Mouse (Mus musculus): ENCODE measurements around the gene Jtb. TPM values are rescaled to one million over a fixed set of nuclear protein-coding genes. Genes with fewer than 3 reads are reported as not detected.

Gene Jtb
- total RNA-seq (2023), result 10 to 100 TPM; 27.6 to 30.9 TPM

DNA sequence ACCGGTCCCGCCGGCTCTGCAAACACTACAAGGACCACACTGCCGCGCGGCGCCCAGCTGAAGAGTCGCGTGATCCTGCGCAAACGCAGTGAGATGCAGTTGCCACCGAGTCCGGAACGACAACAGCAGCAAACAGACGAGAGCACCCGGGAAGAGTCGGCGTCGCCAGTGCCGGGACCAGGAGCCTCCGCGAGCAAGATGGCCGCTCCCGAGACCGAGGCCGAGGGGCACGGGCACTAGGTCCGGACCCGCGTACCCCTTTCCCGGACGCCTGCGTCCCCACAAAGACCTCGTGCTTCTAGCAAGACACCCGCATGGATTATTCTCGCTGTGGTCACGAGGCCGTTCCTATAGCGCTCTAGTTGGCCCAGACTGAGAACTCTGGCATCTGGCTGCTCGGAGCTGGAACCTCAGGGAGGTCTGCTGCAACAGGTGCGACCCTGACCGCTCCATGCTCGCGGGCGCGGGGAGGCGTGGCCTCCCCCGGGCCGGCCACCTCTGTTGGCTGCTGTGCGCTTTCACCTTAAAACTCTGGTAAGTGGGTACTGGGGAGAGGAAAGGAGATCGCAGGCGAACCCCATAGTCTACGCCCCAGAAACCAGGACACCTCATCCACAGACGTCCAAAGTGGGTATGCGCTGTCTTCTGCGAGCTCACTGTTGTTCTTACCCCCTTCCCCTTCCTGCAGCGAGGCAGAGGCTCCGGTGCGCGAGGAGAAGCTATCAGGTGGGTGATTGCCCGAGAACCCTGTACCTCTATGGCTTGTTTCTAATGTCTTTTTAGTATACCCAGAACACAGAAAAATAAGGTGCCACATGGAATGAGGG lies at the start of gene Jtb:
Jtb (plus strand) TSS at position 91 of the 827 bp plus-strand sequence.

DNA sequence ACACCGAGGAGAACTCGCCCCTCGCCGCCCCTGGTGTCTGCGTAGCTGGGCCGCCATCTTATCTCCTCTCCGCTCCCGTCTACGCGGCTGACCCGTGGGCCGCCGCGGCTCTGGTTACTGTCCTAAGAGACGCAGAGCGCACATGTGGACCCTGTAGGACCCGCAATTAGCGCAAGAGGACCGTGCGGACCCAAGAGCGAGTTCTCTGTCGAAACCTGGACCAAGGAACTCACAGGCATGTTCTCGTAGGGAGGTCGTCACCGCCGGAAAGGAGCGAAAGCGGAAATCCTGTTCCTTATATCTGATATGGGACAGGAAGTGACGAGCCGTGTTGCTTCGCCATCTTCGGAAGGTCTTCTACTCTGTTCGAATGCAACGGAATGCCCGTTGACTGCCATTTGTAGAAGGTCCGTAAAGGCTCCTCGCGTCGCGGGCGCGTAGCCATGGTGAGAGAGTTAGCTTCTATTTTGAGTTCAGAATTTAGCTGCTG lies 18.0 kb upstream of the Jtb start, which contains the start of the genes Rps27 and Rab13:
Rps27 (minus strand) TSS at position 275 of the 490 bp plus-strand sequence.
Rab13 (plus strand) TSS at position 319 of the 490 bp plus-strand sequence.

DNA sequence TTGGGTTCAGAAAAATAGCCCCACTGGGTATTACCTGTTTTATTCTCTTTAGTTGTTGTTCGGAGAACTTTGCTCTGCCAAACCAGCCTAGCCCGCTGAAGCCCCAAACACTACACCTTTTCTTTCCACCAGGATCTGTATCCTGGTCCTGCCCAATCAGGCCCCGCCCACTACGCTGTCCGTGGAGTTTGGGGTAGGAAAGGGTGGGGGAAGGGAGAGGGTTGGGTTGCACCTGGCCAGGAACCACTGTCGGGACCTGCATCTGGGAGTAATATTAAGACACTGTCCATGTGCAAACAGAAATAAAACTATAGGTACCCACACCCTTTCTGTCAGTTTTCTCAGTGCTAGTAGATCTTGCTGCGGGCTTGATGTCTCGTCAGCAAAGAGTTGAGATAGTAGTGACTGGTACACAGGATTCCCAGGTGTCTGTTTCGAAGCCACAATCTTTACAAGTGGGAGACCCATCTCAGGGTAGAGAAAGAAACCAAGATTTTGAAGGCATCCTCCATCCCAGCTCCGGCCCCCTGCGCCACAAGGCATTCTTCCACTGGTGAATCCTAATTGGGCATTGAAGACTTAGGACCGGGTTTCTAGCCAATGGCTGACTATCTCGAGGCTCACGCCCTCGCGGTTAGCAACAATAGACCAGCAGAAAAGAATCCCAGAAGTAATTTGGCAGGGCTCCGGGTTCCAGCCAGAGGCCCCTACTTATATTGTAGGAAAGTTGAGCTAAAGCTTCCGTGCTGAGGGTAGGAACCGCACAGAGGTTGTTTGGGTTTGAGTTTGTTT lies 11.8 kb downstream of the Jtb start, which contains the start of gene Creb3l4:
Creb3l4 (minus strand) TSS at position 529 of the 792 bp plus-strand sequence.

DNA sequence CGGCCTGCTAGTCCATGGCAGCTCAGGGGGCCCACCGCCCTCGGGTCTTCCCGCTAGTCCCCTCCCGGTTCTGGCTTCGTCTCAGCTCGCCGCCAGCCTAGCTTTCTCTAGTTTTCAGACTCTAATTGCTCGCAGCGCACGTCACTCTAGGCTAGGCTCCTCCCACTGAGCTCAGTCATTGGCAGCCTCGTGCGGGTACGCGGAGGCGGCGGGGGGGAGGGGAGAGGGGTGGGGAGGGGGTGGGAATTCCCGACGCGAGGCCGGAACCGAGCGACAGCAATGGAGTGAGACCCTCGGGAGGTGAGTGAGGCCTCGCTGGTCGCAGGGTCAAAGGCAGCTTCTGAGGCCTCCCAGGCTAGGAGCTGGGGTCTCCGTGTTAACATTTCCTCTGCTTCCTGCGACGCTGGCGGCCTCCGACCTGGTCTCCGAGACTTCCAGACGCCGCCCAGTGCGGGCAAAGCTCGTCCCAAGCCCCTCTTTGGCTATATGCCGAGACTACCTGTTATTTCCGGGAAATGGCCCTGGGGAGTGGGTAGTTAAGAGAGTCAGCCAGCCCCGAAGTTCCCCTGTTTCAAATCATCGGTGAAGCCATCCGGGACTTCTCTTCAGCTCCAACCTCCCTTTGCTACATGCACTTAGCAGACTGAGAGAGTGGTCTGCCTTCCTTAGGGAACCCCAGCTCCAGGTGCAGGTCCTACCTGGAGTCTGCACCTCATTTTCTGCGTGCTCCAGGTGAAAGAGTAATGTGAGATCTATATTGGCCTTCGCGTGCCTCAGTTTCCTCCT lies 16.8 kb downstream of the Jtb start, which contains the start of gene Slc39a1:
Slc39a1 (plus strand) TSS at position 213 of the 786 bp plus-strand sequence.

DNA sequence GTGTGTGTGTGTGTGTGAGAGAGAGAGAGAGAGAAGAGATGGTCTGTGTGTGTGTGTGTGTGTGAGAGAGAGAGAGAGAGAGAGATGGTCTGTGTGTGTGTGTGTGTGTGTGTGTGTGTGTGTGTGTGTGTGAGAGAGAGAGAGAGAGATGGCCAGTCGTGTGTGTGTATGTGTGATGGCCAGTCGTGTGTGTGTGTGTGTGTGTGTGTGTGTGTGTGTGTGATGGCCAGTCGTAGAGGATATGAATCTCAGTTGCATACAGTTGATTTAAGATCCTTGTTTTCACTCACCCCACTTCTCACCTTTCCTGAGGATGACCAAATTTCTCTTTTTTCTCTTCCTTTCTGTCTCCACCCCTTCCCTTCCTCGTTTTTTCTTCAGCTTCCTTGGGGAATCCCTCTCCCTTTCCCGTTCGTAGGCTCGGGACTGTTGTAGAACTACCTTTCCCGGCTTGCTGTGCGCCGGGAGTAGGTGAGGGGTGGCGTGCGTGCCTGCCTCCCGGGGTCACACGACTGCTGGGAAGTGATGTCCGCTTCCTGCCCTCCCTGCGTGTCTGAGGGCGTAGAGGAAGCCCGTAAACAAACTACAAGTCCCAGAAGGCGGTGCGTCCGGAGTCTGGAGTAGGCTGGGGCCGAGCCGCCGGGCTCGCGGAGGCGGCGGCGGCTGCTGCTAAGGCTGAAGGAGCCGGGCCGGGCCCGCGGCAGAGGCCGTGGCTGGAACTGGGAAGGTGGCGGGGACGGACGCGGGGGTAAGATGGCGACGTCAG lies 22.4 kb downstream of the Jtb start, which contains the start of gene Crtc2:
Crtc2 (plus strand) TSS at position 511 of the 766 bp plus-strand sequence.

DNA sequence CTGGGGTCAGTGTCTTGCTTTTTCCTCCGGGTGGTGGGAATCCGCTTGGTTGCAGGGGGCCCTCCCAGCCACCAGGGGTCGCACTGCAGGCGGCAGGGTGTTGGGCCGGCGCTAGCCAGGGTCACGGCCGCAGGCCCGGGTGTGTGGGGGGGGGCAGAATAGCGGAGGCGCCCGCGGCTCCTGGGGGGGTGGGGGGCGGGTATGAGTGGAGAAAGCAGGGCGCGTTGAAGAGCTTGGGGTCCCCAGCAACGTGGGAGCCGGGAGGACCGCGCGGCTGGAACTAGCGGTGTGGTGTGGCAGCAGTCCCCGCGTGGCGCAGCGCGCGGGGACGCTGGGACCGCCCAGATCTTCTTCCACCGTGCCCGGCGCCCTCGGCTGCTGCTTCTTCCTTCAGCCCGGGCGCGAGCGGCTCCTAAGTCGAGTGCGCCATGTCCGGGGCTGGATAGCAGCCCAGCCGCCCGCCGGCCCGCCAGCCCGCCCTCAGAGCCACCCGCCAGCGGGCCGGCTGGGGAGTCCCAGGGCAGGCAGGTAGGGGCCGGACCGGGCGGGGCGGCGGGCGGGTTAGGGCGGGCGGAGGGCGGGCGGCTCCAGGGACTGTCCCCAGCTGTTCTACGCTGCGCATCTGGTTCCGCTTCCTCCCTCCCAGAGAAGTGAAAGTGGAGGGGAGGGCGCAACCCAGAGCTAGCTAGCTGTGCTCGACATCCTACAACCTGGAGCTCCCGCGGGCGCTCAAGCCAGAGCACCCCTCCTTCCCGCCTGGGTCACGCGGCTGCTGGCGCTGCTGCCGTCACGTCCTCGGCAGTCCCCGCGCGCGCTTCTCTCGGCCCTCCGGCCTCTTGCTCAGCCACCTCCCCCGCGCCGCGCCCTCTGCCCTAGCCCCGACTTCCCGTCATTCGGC lies 33.9 kb downstream of the Jtb start, which contains the start of gene Dennd4b:
Dennd4b (plus strand) TSS at position 152 of the 898 bp plus-strand sequence.

Other genes with a start within 250 kb of the Jtb start
- 10 to 100 TPM; 37.6 to 45.4 TPM for gene Hax1, start 232.8 kb upstream of the Jtb start, total RNA-seq (2023)
- 10 to 100 TPM; 47.6 to 50.8 TPM for gene 4933434E20Rik, start 180.0 kb upstream of the Jtb start, total RNA-seq (2023)
- 100 to 1,000 TPM; 127 to 154 TPM for gene Ubap2l, start 179.0 kb upstream of the Jtb start, total RNA-seq (2023)
- gene Tpm3, start 158.9 kb upstream of the Jtb start, total RNA-seq (2023), result 100 to 1,000 TPM; 808 to 885 TPM
- under 1 TPM; 0.77 to 0.84 TPM for gene Nup210l, start 127.5 kb upstream of the Jtb start, total RNA-seq (2023)
- 1,000 to 10,000 TPM; 1,765 to 1,918 TPM for gene Rps27, start 17.9 kb upstream of the Jtb start, total RNA-seq (2023)
- gene Rab13, start 17.9 kb upstream of the Jtb start, total RNA-seq (2023), result 1 to 10 TPM; 2.3 to 3.9 TPM
- not detected for gene Creb3l4, start 11.9 kb downstream of the Jtb start, total RNA-seq (2023)
- 10 to 100 TPM; 21.0 to 22.9 TPM for gene Slc39a1, start 16.6 kb downstream of the Jtb start, total RNA-seq (2023)
- 10 to 100 TPM; 59.8 to 70.4 TPM for gene Crtc2, start 22.6 kb downstream of the Jtb start, total RNA-seq (2023)
- gene Dennd4b, start 33.6 kb downstream of the Jtb start, total RNA-seq (2023), result 10 to 100 TPM; 49.7 to 67.2 TPM
- 10 to 100 TPM; 63.0 to 70.9 TPM for gene Gatad2b, start 61.6 kb downstream of the Jtb start, total RNA-seq (2023)
- 1 to 10 TPM; 1.3 to 1.6 TPM for gene Slc27a3, start 158.3 kb downstream of the Jtb start, total RNA-seq (2023)
- 10 to 100 TPM; 41.6 to 47.1 TPM for gene Ints3, start 202.0 kb downstream of the Jtb start, total RNA-seq (2023)
- gene Npr1, start 234.3 kb downstream of the Jtb start, total RNA-seq (2023), result under 1 TPM; 0.24 to 0.53 TPM
- 10 to 100 TPM; 48.3 to 54.9 TPM for gene Ilf2, start 244.5 kb downstream of the Jtb start, total RNA-seq (2023)

Measured in neutrophil, adult 59 days (primary cell).